Mouse (Mus musculus) ES-CJ7 (cell line): Measurements from ENCODE around the gene Uba3.

Experiments
- DNase-seq: peaks from one replicate; pipeline ENCODE4 v3.0.0; 2011; ENCODE audit warnings: low read depth, low spot score

Gene Uba3

DNA sequence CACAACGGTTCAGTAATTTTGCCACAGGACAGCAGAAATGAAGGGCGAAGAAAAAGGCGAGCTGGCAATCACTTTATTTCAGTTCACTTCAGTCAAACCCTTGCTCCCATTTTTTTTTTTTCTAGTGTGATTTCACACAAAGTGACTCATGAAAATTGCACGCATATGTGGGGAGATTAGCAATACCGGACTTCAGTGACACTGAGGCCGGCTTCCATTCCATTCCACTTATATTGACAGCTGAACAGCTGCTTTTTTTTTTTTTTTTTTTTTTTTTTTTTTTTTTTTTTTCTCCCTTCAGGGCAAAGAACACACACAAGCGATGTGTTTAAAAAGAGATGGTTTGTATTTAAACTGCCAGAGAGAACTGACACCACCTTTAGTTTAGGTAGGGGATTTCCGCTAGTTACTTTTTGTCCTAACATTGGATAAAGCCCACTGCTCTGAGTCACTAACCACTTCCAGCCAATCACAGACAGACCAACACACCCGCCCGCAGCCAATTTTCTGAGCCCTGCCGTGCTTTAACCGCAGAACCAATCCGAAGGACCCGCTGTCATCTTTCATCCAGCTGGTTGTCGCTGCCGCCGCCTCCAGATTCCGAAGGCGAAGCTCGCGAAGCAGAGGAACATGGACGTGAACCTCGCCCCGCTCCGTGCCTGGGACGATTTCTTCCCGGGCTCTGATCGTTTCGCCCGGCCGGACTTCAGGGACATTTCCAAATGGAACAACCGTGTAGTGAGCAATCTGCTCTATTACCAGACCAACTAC is 4.9 kb upstream of the Uba3 start, which contains the start of gene Arl6ip5:
Gene Arl6ip5, plus strand, starts transcription at position 499 of the 771 bp plus-strand sequence.
- peak; percentile 95 for DNase-seq

DNA sequence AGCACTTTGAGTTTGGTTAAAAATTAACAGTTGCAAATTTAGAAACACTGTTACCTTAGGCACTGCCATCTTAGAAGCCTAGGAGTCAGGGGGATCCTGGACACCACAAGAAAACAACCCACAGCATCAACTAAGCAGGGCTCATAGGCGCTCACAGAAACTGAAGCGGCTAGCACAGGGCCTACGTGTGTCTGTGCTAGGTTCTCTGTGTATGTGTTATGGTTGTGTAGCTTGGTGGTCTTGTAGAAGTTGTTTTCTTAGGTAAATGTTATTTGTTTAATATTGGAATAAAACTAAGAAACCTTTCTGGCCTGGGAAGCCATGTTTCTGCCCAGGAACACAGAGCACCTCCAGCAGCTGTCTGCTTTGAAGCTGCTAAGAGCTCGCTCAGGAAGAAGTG is 4.3 kb upstream of the Uba3 start:
- DNase-seq = no peak

DNA sequence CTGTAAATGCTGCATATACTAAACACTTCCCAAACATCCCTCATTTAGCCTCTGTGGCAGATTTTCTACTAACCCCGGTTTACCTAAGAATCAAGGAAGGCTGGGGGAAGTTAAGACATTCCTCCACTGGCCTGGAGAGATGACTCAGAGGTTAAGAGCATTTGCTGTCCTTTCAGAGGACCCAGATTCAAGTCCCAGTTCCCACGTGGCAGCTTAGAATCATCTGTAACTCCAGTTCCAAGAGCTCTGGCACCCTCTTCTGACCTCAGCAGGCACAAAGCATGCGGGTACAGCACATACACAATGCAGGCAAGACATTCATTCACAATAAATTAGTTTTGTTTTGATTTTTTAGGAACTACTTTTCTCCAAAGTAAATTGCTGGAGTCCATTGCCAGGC is 3.8 kb upstream of the Uba3 start:
- peak; percentile 70 for DNase-seq

DNA sequence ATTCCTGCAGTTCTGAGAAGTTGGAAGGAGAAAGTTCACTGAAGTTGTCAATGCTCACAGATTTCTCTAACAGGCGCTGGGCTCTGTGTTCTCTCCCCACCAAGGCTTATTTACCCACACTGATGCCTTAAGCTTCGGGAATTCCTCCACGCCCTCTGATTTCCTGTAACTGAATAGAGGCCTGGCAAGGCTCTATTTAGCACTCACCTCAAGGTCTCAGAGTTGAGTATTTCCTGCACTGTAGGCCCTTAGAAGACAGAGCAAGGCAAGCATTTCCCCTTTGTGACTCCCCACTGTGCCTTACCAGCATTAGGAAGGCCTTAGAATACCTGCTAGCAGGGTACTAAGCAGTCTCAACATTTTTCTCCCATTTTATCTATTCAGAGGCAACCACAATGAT is 3.0 kb upstream of the Uba3 start:
- DNase-seq = peak; percentile 93

DNA sequence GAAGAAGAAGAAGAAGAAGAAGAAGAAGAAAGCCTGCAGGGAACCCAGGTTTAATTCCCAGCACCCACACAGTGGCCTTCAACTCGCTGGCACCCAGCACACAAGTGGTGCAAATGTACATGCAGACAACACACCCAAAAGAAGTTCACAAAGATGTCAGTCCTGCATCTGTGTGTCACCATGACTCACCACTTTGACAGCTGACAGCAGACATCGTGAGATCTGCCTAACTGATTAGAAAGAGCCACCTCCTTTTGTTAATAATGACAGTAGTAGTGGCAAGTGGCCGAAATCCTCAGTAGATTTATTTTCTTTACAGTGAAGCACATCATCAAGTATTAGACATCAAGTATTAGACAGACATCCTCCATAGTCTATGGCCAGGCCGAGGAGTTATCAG is 1.6 kb upstream of the Uba3 start:
- no peak for DNase-seq

DNA sequence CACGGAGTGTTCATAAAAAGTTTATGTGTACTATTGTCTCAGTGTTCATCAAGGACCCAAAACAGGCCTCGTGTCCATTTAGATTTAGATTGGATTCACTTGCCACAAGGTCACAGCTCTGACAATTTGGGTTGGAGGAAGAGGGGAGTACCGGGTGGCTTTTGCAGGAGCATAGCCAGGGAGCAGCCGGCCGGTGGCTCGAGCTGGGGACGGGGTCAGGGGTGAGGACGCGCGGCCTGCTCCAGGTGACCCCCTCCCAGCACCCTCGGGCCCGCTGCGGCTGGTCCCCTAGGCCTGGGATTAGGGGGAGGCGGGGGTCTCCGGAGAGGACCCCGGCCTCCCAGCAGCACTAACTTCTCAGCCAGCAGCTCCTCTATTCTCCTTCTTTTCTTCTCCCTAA is 495 bp downstream of the Uba3 start:
- DNase-seq = no peak

DNA sequence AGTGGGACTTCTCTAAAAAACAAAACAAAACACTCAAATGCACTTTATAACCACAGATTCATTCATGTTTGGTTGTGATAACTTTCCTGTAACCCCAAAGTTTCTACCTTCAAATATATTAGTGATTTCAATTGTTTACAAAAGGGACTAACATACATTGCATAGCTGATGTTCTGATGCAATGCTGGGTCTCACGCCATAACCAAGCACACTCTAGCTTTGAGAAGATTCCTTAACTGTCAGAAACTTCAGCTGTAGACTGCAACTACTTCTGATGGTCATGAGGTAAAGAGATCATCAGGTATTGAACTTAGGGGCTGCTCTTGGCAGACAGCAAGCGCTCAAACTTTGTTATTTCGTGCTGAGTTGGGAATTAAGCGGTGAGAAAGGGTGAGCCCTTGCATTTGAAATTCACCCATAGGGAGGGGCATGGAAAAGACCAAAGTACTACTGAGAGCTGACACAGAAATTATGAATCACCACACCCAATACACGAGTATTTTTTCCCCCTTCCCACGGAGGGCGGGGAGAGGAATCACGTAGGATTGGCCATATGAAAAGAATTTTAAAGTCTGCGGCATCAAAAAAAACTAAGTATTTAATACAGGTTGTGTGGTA is 1.1 kb downstream of the Uba3 start:
- no peak for DNase-seq

DNA sequence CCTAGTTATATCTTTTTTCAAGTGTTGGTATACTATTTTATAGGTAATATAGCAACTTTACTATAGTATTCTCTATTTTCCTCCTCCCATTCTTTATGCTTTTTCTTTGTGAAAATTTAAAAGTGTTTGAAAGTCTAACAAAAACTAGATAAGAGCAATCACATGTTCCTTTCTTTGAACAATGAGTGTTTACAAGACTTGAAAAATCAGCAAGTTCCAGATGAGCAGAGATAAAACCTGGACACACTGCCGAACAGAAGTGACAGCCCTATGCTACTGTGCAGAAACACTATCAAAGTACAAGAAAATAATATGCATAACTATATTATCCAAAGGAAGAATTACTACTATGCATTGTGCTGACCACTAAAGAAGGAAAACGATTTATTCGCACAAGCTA is 3.0 kb downstream of the Uba3 start:
- no peak for DNase-seq

DNA sequence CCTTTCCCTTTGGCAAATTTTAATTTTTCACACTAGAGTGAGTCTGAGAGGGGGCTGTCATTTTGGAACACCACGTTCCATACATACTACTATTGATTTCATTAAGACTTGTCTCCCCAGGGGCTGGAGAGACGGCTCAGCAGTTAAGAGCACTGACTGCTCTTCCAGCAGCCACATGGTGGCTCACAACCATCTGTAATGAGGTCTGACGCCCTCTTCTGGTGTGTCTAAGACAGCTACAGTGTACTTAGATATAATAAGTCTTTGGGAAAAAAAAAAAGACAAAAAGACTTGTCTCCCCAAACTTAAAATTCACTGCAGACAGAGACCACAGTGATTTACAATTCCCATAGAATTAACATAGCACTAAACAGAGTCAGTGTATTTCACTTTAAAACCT is 5.0 kb downstream of the Uba3 start:
- no peak for DNase-seq

DNA sequence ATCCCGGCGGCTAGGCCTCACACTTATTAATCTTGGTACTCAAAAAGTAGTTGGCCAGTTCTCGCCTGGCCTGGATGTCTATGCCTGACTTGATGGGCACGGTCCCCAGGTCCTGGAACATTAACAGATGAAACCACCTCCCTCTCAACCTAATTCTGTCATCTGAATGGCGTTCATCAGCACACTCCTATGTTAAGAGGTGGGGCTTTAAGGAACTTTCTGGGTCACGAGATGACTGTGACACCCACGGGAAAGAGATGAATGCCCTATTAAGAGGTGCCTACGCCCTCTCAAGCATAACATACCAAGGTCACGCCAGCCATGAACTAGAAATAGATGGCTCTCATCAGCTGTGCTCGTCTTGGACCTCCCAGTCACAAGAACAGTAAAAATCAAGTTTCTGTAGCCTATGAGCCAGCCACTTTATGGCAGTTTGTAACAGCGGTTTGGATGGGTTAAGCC is 26.0 kb downstream of the Uba3 start:
- peak; percentile 63 for DNase-seq

DNA sequence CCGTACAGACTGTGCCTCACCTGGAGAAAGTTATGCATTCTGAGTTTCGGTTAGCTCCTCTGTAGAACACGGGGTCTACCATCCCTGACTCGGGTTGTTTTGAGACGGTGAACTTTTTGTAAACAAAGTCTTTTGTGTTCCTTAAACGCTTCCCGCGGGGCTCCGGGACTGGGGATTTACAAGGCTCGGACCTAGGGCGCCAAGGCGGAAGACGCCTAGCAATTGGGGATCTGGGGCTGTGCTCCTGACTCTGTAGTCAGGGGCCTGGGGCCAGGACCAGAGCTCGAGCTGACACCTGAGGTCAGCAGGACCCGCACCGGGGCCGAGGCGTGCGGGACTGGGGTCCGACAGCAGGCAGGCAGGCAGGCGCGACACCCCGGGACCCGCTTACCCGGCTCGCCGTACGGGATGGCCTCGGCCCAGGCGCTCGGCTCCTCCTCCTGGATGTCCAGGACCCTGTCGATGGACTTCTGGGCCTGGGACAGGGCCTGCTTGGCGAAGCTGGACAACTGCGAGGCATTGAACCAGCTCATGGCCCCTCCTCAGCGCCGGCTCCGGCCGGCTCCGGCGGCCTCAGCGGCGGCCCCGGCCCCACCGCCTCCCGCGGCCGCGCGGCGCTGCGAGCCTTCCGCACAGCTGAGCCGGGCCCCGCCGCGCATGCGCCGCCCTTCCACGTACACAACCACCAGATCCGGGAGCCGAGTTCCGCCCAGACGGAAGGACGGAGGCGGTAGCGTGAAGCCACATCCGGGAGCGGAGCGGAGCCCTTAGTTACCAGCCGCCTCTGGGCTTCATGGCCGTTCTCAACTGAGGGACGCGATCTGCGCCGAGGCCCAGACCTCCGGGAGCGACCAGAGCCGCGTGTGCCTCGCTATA is 26.7 kb downstream of the Uba3 start, which contains the start of gene Tmf1:
Gene Tmf1, minus strand, starts transcription at position 632 of the 876 bp plus-strand sequence.
- DNase-seq = peak; percentile 95

DNA sequence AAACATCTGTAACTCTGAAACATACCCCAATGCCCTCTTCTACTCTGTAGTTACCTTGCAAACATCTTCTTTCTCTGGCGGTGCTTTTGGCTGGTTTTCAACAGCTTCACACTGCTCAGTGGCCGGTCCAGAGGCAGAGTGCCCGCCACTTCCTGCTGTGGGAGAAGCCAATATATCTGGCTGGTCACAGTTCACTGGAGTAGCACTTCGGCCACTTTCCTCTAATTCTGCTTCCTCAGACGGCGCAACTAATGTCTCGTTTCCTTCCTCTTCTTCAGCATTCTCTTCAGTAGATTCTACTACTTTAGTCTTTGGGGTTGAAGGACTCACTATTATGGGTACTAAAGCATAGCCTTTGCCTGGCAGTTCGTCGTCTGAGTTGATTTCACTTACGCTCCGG is 29.7 kb downstream of the Uba3 start:
- DNase-seq = no peak

DNA sequence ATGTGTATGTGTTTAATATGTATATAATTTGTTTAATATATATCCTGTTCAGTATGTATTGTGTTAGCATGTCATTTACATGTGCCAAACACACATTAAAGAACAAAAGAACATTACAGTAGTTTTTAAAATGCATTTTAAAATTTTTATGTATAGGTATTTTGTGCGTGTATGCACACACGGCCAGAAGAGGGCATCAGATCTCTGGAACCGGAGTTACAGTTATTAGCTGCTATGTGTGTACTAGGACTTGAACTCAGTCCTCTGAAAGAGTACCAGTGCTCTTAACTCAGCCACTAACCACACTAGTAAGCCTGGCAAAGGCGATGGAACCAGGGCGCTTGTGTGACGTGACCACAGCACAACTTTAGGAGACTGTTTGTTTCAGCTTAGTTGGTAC is 55.3 kb downstream of the Uba3 start:
- no peak for DNase-seq

DNA sequence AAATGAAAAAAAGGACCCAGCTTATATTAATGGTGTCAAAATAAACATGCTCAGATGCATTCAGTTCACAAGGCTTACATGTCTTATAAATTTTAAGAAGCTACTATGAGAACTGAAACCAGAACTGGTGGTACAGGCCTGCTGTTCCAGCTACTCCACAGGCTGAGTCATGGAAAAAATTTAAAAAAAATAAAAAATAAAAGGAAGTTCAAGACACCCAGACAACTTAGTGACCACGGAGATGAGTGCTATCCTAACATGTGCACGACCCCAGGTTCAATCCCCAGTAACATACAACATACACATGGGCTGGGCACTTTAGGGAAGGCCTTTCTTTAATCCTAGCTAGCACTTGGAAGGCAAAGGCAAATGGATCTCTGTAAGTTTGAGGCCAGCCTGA is 55.7 kb downstream of the Uba3 start:
- DNase-seq = no peak

DNA sequence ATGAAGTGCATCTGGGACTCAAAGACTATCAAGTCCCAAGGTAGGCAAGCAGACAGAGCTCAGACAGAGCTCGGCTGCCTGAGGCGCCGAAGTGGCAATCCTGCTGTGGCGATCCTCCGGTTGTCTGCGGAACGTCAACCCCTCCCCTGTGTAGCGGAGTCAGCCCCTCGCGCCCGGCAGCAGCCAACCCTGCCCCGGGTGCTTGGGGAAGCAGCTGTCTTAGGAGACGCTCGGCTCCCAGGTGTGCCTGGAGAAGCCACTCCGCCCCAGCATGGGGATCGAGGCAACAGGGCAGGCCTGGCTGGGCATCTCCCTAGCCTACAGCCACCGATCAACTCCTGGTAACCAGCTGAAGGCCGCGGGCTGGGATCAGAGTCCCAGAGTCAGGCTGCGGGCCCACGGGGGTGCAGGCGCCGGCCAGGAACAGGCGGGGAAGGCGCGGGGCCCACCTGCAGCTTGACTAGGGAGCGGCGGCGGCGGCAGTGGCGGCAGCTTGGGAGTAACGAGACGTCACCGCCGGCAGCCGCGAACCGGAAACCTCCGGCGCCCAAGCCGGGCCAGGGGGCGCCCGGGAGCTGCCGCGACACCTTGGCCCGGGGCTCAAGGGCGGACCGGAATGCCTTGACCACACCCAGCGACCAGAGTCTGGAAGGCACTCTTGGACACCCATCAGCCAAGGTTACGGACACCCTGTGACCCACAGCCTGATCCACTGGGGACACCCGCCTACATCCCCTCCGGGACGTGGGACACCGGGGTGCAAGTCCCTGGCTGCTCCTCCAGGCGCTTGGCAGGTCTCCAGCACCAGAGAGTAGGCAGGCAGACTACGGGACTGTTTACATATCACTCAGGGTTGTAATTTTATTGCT is 56.8 kb downstream of the Uba3 start, which contains the start of gene Eogt:
Gene Eogt, minus strand, starts transcription at position 800 of the 869 bp plus-strand sequence.
- DNase-seq = peak; percentile 83

DNA sequence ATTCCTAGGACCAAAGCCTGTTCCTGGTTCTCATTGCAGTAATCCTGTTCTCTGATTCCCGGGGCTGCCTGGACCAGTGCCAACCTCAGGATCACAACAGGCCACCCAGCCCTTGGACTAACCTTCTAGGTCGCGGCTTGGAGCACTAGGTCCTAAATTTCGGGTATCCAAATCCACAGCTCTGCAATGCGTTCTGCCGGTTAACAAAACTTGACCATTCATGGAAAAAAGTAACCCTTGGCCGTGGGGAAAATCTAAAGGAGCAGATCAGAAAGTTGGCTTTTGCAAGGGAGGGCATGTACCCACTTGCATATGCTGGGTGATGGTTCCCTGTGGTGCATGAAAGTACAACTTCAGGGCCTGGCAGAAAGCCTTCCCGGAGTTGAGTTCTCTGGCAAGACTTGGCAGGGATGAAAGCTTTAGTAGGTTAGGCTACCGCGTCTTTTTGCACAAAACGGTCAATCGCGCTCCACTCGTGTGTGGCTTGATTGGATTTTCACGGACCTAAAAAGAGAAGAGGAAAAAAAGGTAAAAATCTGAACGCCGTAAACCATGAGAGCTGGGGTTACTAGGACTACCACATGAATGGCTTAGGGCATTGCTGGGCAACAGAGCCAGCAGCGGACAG is 57.6 kb downstream of the Uba3 start:
- DNase-seq = peak; percentile 37

DNA sequence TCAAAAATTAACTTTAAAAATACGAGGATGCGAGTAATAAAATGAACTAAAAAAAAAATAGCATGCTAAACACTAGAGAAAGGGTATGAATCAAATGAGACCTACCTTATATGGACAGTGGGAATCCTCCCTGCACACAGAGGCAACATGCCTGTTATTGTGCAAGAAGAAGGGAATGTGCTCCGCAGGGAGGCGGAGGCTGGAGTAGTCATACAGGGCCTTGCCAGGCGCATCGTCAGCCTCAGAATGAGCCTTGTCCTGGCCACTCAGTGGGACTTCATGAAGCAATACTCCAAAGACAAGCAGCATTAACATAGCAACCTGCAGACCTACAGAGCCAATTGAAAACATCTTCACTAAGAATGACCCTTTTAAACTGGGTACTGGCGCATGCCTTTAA is 60.3 kb downstream of the Uba3 start:
- DNase-seq = no peak

DNA sequence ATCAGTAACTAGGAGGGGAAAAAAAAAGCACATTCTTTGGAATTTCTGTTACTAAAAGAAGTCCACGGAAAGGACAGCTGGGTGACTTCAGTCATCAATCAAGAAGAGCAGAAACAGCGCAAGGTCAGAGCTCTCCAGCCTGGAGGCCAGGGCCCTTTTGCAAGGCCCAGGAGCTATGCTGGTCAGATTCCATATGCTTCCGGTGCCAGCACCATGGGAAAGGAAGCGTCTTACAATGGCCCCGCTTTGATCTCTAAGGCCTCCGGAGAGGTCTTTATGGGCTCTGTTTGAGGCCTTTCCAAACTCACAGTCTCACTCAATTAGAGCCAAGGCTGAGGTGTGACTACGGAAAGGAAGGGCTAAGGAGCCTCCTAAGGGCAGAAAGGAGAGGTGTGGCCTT is 61.1 kb downstream of the Uba3 start:
- no peak for DNase-seq

DNA sequence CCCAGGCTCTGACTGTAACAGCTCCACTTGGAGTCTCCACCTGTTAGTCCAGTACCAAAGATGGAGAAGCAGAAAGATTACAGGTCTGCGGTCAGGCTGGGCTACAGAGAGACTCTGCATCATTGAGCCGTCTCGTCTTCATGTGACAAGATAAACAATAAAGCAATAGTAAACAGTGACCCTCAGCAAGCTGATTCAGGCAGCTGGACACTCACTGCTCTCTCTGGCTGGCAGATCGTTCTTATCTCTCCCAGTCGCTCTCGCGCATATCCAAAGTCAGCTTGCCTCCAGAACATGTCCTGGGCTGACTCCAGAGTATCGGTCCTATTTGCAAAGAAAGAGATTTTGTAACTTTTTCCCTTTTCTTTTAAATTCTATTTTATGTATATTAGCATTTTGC is 62.8 kb downstream of the Uba3 start:
- DNase-seq = no peak

DNA sequence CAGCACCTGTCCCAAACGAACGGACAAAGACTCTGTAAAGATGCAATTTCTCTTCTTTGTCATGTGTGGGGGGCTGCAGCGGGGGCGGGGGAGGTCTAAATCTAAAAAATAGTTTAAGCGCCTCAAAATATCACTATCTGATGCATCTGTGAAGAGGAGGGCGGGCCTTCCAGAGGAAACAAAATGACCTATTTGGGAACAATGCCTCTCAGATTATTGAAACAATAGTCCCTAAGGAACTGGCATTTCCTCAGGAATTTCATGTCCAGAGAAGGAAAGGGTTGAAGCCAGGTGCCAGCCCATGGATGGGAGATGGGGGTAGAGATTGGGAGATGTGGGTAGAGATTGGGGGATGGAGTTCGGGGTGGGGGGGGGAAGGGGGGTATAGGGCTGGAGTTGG is 63.6 kb downstream of the Uba3 start:
- DNase-seq = peak; percentile 37
